Mouse (Mus musculus) hindbrain, embryonic 14.5 days (tissue): ENCODE measurements at regions not wholly inside any gene's neighbourhood (a gene's known extent, or its start where the extent isn't known, plus 50 kb on each side); places are given as distances from the start of the nearest gene placed in this dataset.

Experiments
- ATAC-seq: fragments of 200-750 bp; cut with Nextera tagmentation; 2 replicates; pipeline ENCODE4 v1.8.0; 2017; ENCODE audit warnings: moderate number of reproducible peaks, mild to moderate bottlenecking, moderate TSS enrichment, moderate library complexity; ENCODE audit not compliant: low FRiP score
- DNase-seq: peaks from one replicate; pipeline ENCODE4 v3.0.0-alpha.2; 2015; ENCODE audit warnings: low spot score
- H3K27ac ChIP-seq: fragments of 300-500 bp; sonication (generic); 2 replicates; pipeline ENCODE4 v1.5.1; 2014; ENCODE audit warnings: mild to moderate bottlenecking, moderate library complexity
- H3K27me3 ChIP-seq: fragments of 300-500 bp; sonication (generic); 2 replicates; pipeline ENCODE4 v1.6.1; 2014; ENCODE audit warnings: mild to moderate bottlenecking, low read length, mixed read lengths; ENCODE audit not compliant: control insufficient read depth, insufficient read depth
- H3K36me3 ChIP-seq: fragments of 300-500 bp; sonication (generic); replicated peaks from 2 replicates; pipeline ENCODE4 v1.6.1; 2014; ENCODE audit not compliant: control insufficient read depth, insufficient read depth
- H3K4me1 ChIP-seq: fragments of 300-500 bp; sonication (generic); replicated peaks from 2 replicates; pipeline ENCODE4 v1.6.1; 2014; ENCODE audit warnings: antibody characterized with exemption, low read length, mixed read lengths; ENCODE audit not compliant: control insufficient read depth, insufficient read depth
- H3K4me2 ChIP-seq: fragments of 300-500 bp; sonication (generic); replicated peaks from 2 replicates; pipeline ENCODE4 v1.6.1; 2014; ENCODE audit warnings: mild to moderate bottlenecking, moderate library complexity
- H3K4me3 ChIP-seq: fragments of 300-500 bp; sonication (generic); replicated peaks from 2 replicates; pipeline ENCODE4 v1.5.1; 2014; ENCODE audit warnings: mild to moderate bottlenecking, low read length
- H3K9ac ChIP-seq: fragments of 300-500 bp; sonication (generic); 2 replicates; pipeline ENCODE4 v1.6.1; 2014
- H3K9me3 ChIP-seq: fragments of 300-500 bp; sonication (generic); 2 replicates; pipeline ENCODE4 v1.6.1; 2016; ENCODE audit warnings: low read length; ENCODE audit not compliant: control insufficient read depth
- WGBS: fragments of 180-500 bp; shearing (Covaris S2); extraction: QIAGEN DNeasy Blood & Tissue Kit; methylation state at CpG from one replicate; pipeline ENCODE4 v1.1.7; 2014; 5-methylcytosine and 5-hydroxymethylcytosine counted together

- Histone ChIP-seq H3K27me3 (no peaks in the 10 kb centered on the region), H3K9me3 (no peaks in the 10 kb centered on the region), H3K36me3 (no peaks in the 10 kb centered on the region), H3K4me3 (no peak overlapping the region), H3K4me2 (no peak overlapping the region), H3K9ac (no peak overlapping the region), H3K27ac (no peak overlapping the region), H3K4me1 (no peaks in the 10 kb centered on the region; the same call in 1 of the 2 replicates)
- ATAC-seq = no peak
- WGBS = 79% methylated on average over 12 of the region's 12 CpGs
- DNase-seq = peak; percentile 38
These were observed 605.2 kb upstream of the Nox3 start for GRCm38 (mm10) chr17:4301142-4301853.

DNA sequence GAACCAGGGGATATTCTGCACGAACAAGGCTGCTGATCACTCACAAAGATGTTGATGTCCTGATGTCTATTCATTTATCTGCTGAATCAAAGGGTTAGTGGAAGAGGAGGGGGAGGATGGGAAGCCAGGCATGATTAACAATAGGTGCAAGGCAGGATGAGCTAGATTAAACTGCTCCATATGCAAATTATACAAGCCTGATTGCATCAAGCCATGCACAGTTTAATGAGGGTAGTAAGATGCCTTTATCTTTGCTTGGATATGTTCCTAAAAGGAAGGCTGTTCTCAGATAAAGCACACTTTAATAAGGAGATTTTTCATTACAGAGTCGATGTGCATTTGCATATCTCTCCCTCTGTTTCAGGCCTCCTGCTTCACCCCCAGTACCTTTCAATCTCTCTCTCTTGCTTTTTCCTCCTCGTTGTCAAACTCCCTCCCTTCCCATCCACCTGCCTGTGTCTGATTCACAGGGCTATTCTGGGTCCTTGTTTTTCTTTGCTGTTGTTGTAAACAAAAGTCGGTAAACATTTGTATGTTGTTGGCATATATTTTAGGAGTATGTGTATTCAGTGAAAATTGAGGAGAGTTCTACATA lies 615.8 kb upstream of the Nox3 start:
- ATAC-seq (no peak; the same call in 1 of the 2 replicates), DNase-seq (no peak)
- H3K4me3 ChIP-seq = no peak overlapping the region
- H3K27me3 ChIP-seq = no peaks in the 10 kb centered on the region
- H3K27ac ChIP-seq = no peak overlapping the region
- no peaks in the 10 kb centered on the region for H3K36me3 ChIP-seq
- 0 out of 2 replicates have a peak, but pooled peaks cover 4% of the 10 kb centered on the region for H3K4me1 ChIP-seq
- WGBS = 28% methylated on average over 4 of the region's 4 CpGs
- no peak overlapping the region for H3K9ac ChIP-seq
- H3K9me3 ChIP-seq = no peaks in the 10 kb centered on the region
- H3K4me2 ChIP-seq = no peak overlapping the region

- Histone ChIP-seq H3K27me3 (no peaks in the 10 kb centered on the region), H3K9ac (no peak overlapping the region), H3K9me3 (no peaks in the 10 kb centered on the region), H3K27ac (no peak overlapping the region), H3K4me1 (no peaks in the 10 kb centered on the region), H3K36me3 (no peaks in the 10 kb centered on the region), H3K4me3 (no peak overlapping the region), H3K4me2 (no peak overlapping the region)
- WGBS = 86% methylated on average over 4 of the region's 4 CpGs
- ATAC-seq (no peak), DNase-seq (no peak)
These were observed 623.1 kb upstream of the Nox3 start for GRCm38 (mm10) chr17:4319141-4319540.

GRCm38 (mm10) chr17:4328810-4329209 lies 632.7 kb upstream of the Nox3 start:
- H3K4me2 ChIP-seq = no peak overlapping the region
- H3K27me3 ChIP-seq = no peaks in the 10 kb centered on the region
- no peak overlapping the region for H3K27ac ChIP-seq
- WGBS = 70% methylated on average over 1 of the region's 1 CpGs
- ATAC-seq (no peak), DNase-seq (no peak)
- H3K4me1 ChIP-seq = no peaks in the 10 kb centered on the region
- H3K9ac ChIP-seq = no peak overlapping the region
- H3K36me3 ChIP-seq = no peaks in the 10 kb centered on the region
- no peak overlapping the region for H3K4me3 ChIP-seq
- no peaks in the 10 kb centered on the region for H3K9me3 ChIP-seq

DNA sequence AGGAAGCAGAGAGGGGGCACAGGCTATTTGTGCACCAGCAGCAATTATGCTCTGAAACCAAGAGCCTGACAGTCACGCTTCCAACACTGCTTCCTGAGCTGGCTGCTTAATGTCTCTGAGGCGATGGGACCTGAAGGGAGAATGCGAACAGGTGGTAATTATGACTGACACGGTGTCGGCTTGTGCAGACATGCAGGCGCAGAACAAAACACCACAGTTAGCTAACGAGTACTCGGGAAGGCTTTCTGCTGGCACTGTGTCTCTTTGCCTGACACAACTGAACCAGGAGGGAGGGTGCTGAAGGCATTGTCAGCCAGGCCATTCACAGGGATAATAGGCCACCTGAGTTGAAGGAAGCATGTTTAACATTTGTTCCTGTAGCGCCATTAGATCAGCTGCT lies 635.6 kb upstream of the Nox3 start:
- Histone ChIP-seq H3K4me3 (no peak overlapping the region), H3K9me3 (no peaks in the 10 kb centered on the region), H3K27me3 (no peaks in the 10 kb centered on the region), H3K36me3 (no peaks in the 10 kb centered on the region), H3K4me1 (no peaks in the 10 kb centered on the region), H3K4me2 (no peak overlapping the region), H3K9ac (no peak overlapping the region), H3K27ac (no peak overlapping the region)
- ATAC-seq = no peak
- DNase-seq = no peak
- WGBS = 57% methylated on average over 9 of the region's 9 CpGs

- H3K27ac ChIP-seq = no peak overlapping the region
- 91% methylated on average over 4 of the region's 4 CpGs for WGBS
These were observed 637.0 kb upstream of the Nox3 start for GRCm38 (mm10) chr17:4333091-4333490.

GRCm38 (mm10) chr17:4353018-4353417 lies 641.1 kb upstream of the Arid1b start:
- Histone ChIP-seq H3K9me3 (no peaks in the 10 kb centered on the region), H3K27ac (no peak overlapping the region), H3K4me3 (no peak overlapping the region), H3K27me3 (no peaks in the 10 kb centered on the region), H3K4me1 (no peaks in the 10 kb centered on the region), H3K9ac (no peak overlapping the region), H3K4me2 (no peak overlapping the region), H3K36me3 (no peaks in the 10 kb centered on the region)
- ATAC-seq = no peak
- 61% methylated on average over 1 of the region's 1 CpGs for WGBS
- no peak for DNase-seq

More at GRCm38 (mm10) chr17:4333091-4333490, 637.0 kb upstream of the Nox3 start:
- Histone ChIP-seq H3K4me3 (no peak overlapping the region), H3K9me3 (no peaks in the 10 kb centered on the region), H3K4me1 (no peaks in the 10 kb centered on the region), H3K27me3 (no peaks in the 10 kb centered on the region), H3K4me2 (no peak overlapping the region), H3K36me3 (no peaks in the 10 kb centered on the region), H3K9ac (no peak overlapping the region)
- no peak for ATAC-seq
- no peak for DNase-seq

- ATAC-seq (no peak), DNase-seq (no peak)
- Histone ChIP-seq H3K36me3 (no peaks in the 10 kb centered on the region), H3K4me2 (no peak overlapping the region), H3K27me3 (no peaks in the 10 kb centered on the region), H3K9ac (no peak overlapping the region), H3K4me1 (no peaks in the 10 kb centered on the region), H3K27ac (no peak overlapping the region), H3K9me3 (no peaks in the 10 kb centered on the region), H3K4me3 (no peak overlapping the region)
- 88% methylated on average over 5 of the region's 5 CpGs for WGBS
These were observed 638.5 kb upstream of the Arid1b start for GRCm38 (mm10) chr17:4355506-4356218.

DNA sequence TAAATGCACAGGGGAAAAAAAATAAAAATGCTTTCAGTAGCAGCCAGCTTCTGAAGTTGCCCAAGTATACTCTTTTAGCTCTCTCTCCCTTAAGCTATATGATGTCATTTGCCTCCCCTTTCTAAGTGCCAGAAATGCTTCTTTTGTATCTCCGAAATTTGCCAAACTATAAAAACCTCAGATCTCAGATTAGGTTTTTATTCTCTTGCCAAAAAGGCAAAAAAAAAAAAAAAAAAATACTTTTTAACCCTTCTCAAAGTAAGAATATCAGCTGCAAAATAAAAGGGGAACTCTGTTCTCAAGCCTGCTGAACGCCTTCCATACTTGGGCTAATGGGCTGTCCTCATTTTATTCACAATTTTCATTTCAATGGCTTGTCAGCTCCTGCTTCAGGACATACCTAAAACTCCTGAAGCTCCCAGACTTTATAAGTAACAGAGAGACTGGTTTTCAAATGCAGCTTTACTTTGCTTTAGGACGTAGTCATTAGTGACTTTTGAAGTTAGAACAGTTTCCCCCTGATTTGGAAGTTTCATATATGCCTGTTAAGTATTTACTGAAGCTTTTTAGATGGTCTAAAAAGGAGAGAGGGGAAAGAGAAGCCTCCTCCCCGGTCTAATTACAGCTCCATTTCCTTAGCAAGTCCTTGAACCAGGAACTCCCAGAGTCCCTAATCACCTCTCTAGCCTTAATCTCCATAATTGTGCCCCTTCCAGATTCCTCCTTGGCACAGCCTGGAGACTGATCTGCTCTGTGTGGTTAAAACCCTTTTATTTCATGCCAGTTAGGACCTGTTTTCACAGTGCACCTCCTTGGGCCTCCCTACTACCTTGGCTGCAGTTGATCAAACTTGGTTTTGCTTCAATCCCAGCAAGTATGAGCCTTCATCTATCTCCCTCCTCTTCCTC lies 633.5 kb upstream of the Arid1b start:
- Histone ChIP-seq H3K27me3 (no peaks in the 10 kb centered on the region), H3K4me3 (no peak overlapping the region), H3K4me1 (no peaks in the 10 kb centered on the region), H3K36me3 (no peaks in the 10 kb centered on the region), H3K9ac (no peak overlapping the region), H3K9me3 (no peaks in the 10 kb centered on the region), H3K27ac (no peak overlapping the region), H3K4me2 (no peak overlapping the region)
- DNase-seq = no peak
- no peak for ATAC-seq
- 77% methylated on average over 4 of the region's 4 CpGs for WGBS
